Mouse (Mus musculus) spleen, postnatal 14 days (tissue): ENCODE data around the gene Ppp1r9b.
"Not testable (repeated sequence)": the region's sequence is repeated elsewhere in the genome, so short reads cannot be mapped to it uniquely, and the experiment has no call there.

ENCODE experiments used
- DNase-seq, 2 experiments: peaks; one replicate each; pipeline ENCODE4 v3.0.0; 2021 to 2022; ENCODE audit warnings: low spot score in 2 of 2

Ppp1r9b gene

GRCm38 (mm10) chr11:94990749-94991577 is at the start of gene Ppp1r9b:
Gene Ppp1r9b (plus strand): TSS chr11:94991035.
- peak; percentile 88 to 92 for DNase-seq

GRCm38 (mm10) chr11:94941121-94941520 is 49.7 kb upstream of the Ppp1r9b start:
- no peak for DNase-seq

GRCm38 (mm10) chr11:94941776-94942175 is 49.1 kb upstream of the Ppp1r9b start:
- no peak for DNase-seq

- peak in 1 of 2 experiments; percentile 21 for DNase-seq
Observed at GRCm38 (mm10) chr11:94942282-94943023, 48.4 kb upstream of the Ppp1r9b start.

GRCm38 (mm10) chr11:94943054-94943453 is 47.8 kb upstream of the Ppp1r9b start:
- DNase-seq, result no peak

- DNase-seq, result no peak
Observed at GRCm38 (mm10) chr11:94944295-94944694, 46.5 kb upstream of the Ppp1r9b start.

- DNase-seq, result no peak
Observed at GRCm38 (mm10) chr11:94945236-94945635, 45.6 kb upstream of the Ppp1r9b start.

- DNase-seq, result no peak
Observed at GRCm38 (mm10) chr11:94952169-94952568, 38.7 kb upstream of the Ppp1r9b start.

- DNase-seq, result no peak
Observed at GRCm38 (mm10) chr11:94955103-94955502, 35.7 kb upstream of the Ppp1r9b start.

- DNase-seq, result no peak
Observed at GRCm38 (mm10) chr11:94957693-94958064, 33.2 kb upstream of the Ppp1r9b start.

GRCm38 (mm10) chr11:94958065-94958858 is 32.6 kb upstream of the Ppp1r9b start:
- no peak for DNase-seq

- DNase-seq, result no peak
Observed at GRCm38 (mm10) chr11:94962534-94963101, 28.2 kb upstream of the Ppp1r9b start.

GRCm38 (mm10) chr11:94967419-94967818 is 23.4 kb upstream of the Ppp1r9b start, which contains the start of gene Hils1:
Gene Hils1 (plus strand): TSS chr11:94967593.
- no peak for DNase-seq

- no peak for DNase-seq
Observed at GRCm38 (mm10) chr11:94968187-94968586, 22.6 kb upstream of the Ppp1r9b start.

- DNase-seq, result not testable (repeated sequence)
Observed at GRCm38 (mm10) chr11:94969709-94970108, 21.1 kb upstream of the Ppp1r9b start.

GRCm38 (mm10) chr11:94970210-94970943 is 20.5 kb upstream of the Ppp1r9b start:
- DNase-seq, result peak in 1 of 2 experiments; percentile 47

- DNase-seq, result no peak
Observed at GRCm38 (mm10) chr11:94971895-94972615, 18.8 kb upstream of the Ppp1r9b start.

GRCm38 (mm10) chr11:94972887-94973286 is 17.9 kb upstream of the Ppp1r9b start:
- no peak for DNase-seq

GRCm38 (mm10) chr11:94973313-94973712 is 17.5 kb upstream of the Ppp1r9b start:
- DNase-seq, result no peak

- no peak for DNase-seq
Observed at GRCm38 (mm10) chr11:94974951-94975350, 15.9 kb upstream of the Ppp1r9b start.
